Mouse (Mus musculus): ENCODE data around the gene Tmem214.

The Tmem214 gene

GRCm38 (mm10) chr5:30867712-30868111, at the start of gene Tmem214:
Gene Tmem214 (plus strand): TSS chr5:30868012.
- in situ Hi-C loops (cut with MboI, MseI) = loop anchor here (5.0 kb wide), 1 partner anchor 55 kb away; the partner anchor contains the start of gene Mapre3

- in situ Hi-C loops (cut with MboI, MseI) = no loop called here
These were observed 49.0 kb upstream of the Tmem214 start for GRCm38 (mm10) chr5:30818758-30819309.

GRCm38 (mm10) chr5:30822689-30823088, 45.1 kb upstream of the Tmem214 start:
- in situ Hi-C loops (cut with MboI, MseI) = no loop called here

- in situ Hi-C loops (cut with MboI, MseI) = no loop called here
These were observed 44.7 kb upstream of the Tmem214 start for GRCm38 (mm10) chr5:30823091-30823490.

DNA sequence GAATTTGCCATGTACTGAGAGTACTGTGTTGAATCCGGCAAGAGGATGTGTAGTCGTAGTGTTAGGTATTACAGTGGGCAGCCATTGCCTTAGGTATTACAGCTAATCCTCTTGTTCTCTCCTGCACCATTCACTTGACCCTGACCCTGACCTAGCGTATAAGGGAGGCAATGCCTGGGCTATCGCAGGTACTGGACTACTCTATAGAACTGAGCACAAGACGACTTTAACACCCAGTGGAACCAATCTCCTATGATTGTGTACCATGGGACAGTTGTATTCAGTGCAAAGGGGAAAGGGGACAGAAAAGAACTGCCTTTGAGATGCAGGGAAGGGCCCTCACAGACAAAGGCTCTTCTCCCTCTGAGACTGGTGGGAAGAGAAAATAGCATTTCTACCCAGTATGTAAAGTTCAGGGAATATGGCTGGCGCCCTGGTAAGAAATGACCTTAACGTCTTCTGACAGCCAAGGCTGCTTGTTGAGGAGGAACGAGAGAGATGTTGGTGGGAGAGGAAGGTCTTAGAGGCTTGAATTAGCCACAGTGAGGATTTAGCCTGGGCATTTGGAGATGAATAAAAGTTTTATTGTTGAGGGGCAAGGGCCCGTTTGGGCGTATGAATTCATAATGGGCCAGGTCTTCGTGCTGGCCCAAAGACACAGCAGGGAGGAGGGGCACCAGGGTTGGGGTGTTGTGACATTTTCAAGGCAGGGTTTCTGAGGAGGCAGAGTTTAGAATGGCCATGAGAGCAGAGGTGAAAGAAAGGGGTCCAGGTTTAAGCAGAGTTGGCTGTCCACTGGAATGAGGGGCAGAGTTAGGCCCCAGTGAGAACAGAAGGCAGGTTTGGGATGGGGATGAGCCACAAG, 43.5 kb upstream of the Tmem214 start:
- in situ Hi-C loops (cut with MboI, MseI) = no loop called here

DNA sequence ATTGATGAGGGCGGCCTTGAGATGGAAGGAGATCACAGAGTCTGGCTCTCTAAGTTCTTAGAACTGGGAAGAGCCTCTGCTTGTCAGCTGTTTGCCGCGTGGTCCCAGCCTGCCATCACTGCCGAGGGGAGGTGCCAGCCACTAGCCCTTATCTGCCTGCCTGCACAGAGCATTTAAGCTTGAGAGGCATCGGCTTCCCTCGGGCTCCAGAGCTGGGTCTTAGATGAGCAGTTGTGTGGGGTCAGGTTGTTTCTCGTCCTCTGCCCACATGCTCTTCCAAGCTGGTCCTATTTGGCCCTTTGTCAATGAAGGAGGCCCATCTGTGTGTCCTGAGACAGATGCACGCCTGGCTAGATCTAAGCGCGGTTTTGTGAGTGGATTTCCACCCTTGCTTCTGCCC, 42.6 kb upstream of the Tmem214 start:
- in situ Hi-C loops (cut with MboI, MseI) = no loop called here

DNA sequence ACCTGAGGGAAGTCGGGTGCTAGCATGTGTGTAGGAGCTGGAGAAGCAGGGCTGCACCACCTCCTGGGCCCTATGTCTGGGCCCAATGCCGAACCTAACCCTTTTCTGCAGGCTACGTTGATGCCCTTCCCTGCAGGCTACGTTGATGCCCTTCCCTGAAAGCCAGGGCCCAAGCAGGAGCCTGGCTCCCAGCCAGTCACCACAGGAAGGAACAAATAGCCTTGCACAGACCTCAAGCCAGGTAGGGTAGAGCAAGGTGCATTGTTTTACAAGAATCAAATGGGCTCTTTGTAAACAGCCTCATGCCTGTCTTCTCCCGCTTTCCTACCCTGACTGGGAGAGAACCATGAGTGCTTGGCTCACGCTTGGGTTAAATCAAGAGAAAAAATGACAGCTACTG, 42.0 kb upstream of the Tmem214 start:
- in situ Hi-C loops (cut with MboI, MseI) = no loop called here

- in situ Hi-C loops (cut with MboI, MseI) = no loop called here
These were observed 34.4 kb upstream of the Tmem214 start for GRCm38 (mm10) chr5:30833416-30833815.

DNA sequence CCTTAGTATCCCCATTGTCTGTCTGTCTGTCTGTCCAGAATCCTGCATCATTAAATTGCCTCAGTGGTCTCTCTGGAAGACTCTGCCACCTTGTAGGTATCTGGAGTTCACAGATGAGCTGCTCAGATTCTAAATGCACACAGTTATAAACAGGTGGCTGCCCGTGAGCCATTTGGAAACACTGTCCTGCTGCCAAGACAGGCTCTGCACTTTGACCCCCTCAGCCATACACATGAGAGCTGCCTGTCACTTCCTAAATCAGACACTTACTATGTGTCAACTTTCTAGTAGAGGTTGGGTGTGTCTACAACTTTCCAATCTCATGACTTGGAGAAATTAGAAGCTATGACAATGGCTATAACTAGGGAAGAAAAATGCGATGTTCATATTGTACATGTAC, 28.1 kb upstream of the Tmem214 start:
- in situ Hi-C loops (cut with MboI, MseI) = no loop called here

DNA sequence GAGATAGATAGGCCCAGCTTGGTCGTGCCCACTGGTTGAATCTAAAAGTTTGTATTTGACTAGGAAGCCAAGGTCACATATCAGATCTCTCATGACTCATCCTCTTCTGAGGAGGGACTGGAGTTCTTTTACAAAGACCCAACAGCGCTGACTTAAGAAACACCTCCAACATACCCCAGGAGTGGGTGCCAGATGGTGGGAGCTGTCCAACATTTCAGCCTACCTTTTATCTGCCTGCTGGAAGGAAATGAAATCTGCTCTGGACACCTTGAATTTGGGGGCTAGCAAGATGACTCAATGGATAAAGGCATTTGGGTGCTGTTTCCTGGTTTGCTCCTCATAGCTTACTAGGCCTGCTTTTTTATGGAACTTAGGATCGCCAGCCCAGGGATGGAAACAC, 25.9 kb upstream of the Tmem214 start:
- in situ Hi-C loops (cut with MboI, MseI) = no loop called here

- in situ Hi-C loops (cut with MboI, MseI) = no loop called here
These were observed 17.8 kb upstream of the Tmem214 start for GRCm38 (mm10) chr5:30849891-30850555.

DNA sequence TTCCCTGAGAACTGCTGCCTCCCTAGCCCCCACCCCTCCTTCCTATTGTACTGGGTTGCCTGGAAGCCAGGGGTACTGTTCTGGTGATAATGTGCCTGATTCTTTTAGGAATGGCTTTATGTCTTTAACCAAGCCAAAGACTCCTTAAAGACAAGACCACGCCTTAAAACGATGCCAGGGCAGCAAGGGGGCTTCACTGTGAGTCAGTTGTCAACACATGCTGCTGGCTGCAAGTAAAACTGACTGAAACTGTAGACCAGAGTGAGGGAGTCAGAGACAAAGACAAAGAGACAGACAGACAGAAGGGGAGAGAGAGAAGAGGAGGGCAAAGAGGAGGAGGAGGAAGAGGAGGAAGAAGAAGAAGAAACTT, 17.3 kb upstream of the Tmem214 start:
- in situ Hi-C loops (cut with MboI, MseI) = no loop called here

- in situ Hi-C loops (cut with MboI, MseI) = no loop called here
These were observed 14.3 kb upstream of the Tmem214 start for GRCm38 (mm10) chr5:30853522-30853921.

GRCm38 (mm10) chr5:30855674-30856073, 12.1 kb upstream of the Tmem214 start:
- in situ Hi-C loops (cut with MboI, MseI) = no loop called here

- in situ Hi-C loops (cut with MboI, MseI) = no loop called here
These were observed 11.7 kb upstream of the Tmem214 start for GRCm38 (mm10) chr5:30856124-30856523.

DNA sequence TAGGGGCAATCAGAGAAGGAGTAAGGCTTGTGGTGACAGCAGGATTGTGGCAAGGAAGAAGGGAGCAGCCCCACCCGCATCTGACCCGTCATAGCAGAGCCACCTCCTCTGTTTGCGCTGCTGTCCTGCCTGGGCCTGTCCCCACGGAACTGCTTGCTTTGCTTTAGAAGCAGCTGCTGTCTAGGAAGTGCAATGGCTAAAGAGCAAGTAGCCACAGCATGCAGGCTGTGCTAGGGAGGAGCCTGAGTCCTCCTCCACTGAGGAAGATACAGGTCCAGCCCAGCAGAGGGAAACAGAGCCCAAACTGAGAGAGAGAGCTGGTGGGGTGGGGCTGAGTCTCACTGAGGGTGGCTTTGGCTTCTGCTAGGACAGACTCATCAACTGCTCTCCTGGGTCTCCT, 4.0 kb upstream of the Tmem214 start:
- in situ Hi-C loops (cut with MboI, MseI) = no loop called here

- in situ Hi-C loops (cut with MboI, MseI) = no loop called here
These were observed 3.5 kb upstream of the Tmem214 start for GRCm38 (mm10) chr5:30864322-30864721.

DNA sequence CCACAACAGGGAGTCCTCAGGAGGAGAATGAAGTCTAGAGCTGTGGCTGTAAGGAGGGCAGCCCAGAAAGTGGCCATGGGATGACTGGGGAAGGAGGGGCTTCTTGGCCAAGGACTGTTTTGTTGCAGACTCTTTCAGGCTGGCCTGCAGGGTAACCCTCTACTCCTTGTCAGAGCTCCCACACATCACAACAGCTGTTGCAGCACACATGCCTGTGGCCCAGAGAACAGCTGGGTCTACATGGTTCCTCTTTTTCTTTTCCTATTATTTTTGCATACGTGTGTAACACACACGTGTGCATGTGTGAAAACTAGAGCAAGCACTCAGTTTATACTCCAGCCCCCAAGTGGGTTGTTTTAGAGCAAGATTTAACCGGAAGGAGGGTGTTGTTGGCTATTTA, 941 bp upstream of the Tmem214 start:
- in situ Hi-C loops (cut with MboI, MseI) = loop anchor here (5.0 kb wide), 1 partner anchor 55 kb away; the partner anchor contains the start of gene Mapre3

DNA sequence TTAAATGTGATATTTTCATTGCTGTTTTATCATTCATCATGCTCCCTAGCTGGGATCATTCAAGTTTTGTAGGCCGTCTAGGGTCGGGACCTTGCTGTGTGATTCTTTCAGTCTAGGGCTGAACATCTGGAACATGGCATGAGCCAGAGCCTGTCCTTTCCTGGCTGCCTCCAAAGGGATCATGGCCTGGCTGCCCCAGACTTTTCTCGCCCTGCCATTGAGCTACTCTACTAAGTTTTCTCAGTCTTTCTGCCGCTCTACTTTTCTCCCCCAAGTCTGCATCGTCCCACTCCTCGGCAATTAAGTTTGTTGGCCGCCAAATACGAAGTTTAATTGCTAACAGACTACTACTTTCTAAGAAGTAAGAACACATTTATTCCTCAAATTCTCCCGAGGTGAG, 1.2 kb downstream of the Tmem214 start:
- in situ Hi-C loops (cut with MboI, MseI) = loop anchor here (5.0 kb wide), 1 partner anchor 57 kb away; the partner anchor contains the start of gene Mapre3

- in situ Hi-C loops (cut with MboI, MseI) = loop anchor here (5.0 kb wide), 2 partner anchors 48 to 57 kb away; partner anchors contain the start of gene Mapre3
These were observed 1.8 kb downstream of the Tmem214 start for GRCm38 (mm10) chr5:30869405-30870130.

DNA sequence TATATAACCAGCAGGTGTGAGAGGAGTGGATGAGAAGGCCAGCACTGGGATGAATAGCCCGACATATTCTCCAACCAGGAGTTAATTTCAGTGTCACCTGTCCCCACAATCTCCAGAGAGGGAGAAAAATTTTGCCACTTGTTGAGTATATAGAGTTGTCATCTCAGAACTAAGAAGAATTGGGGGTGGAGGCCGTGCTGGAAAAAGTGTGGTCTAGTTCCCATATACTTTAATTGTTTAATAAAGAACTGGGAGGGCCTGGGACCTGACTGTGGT, 2.3 kb downstream of the Tmem214 start:
- in situ Hi-C loops (cut with MboI, MseI) = loop anchor here (5.0 kb wide), 1 partner anchor 47 kb away; no protein-coding TSS in a partner anchor

- in situ Hi-C loops (cut with MboI, MseI) = loop anchor here (5.0 kb wide), 1 partner anchor 45 kb away; no protein-coding TSS in a partner anchor
These were observed 4.8 kb downstream of the Tmem214 start for GRCm38 (mm10) chr5:30872574-30872973.
